In genomic region chr6:38551989-38552635, GRCm38 (mm10) we compare ENCODE assay signal across 8 mouse cellular contexts. TPM values are rescaled to one million over a fixed set of nuclear protein-coding genes. Genes with fewer than 3 reads are reported as not detected.
DNase-seq lines count a peak whose midpoint lies in the region; ATAC-seq lines count a peak whose summit lies in the region.

No protein-coding gene starts in this region.

- peak; percentile 89 for ATAC-seq in heart, embryonic 13.5 days (ENCODE audit: extremely low read depth, insufficient number of reproducible peaks, low FRiP score, low TSS enrichment)
- ATAC-seq in liver, embryonic 13.5 days (ENCODE audit: low read depth) = peak; percentile 90
- ATAC-seq in stomach, embryonic 16.5 days (ENCODE audit: insufficient read depth, low FRiP score) = peak; percentile 93

- H3K4me1 ChIP-seq in brown adipose tissue, adult 24 weeks (ENCODE audit: control insufficient read depth, insufficient read depth, insufficient read length, low read length) = peaks cover 3% of the 10 kb centered on the region; the same call in 1 of the 2 replicates
- H3K4me1 ChIP-seq in heart, embryonic 13.5 days = peaks cover 45% of the 10 kb centered on the region
- peaks cover 43% of the 10 kb centered on the region for H3K4me1 ChIP-seq in liver, embryonic 13.5 days (replicated peaks)
- peaks cover 10% of the 10 kb centered on the region for H3K4me1 ChIP-seq in stomach, embryonic 16.5 days (ENCODE audit: control insufficient read depth, insufficient read depth, low read length)

- DNase-seq in CD4-positive, CD25-positive, alpha-beta regulatory T cell, adult 2 months (ENCODE audit: low read depth, low spot score) = peak; percentile 98
- DNase-seq in fat pad, adult 2 months (ENCODE audit: extremely low read depth, low read depth, low spot score) = peak; percentile 59
- DNase-seq in kidney, postnatal 14 days = peak; percentile 98
- peak; percentile 98 for DNase-seq in liver, embryonic 13.5 days
- peak; percentile 96 for DNase-seq in neural tube, embryonic 10.5 days (ENCODE audit: extremely low spot score, low spot score)

- WGBS in heart, embryonic 13.5 days = under 1% methylated on average over 32 of the region's 32 CpGs
- WGBS in liver, embryonic 13.5 days (ENCODE audit: insufficient replicate concordance) = under 1% methylated on average over 32 of the region's 32 CpGs
- WGBS in stomach, embryonic 16.5 days = under 1% methylated on average over 32 of the region's 32 CpGs

- no peaks in the 10 kb centered on the region for H3K9me3 ChIP-seq in heart, embryonic 13.5 days
- no peaks in the 10 kb centered on the region for H3K9me3 ChIP-seq in liver, embryonic 13.5 days (replicated peaks)
- H3K9me3 ChIP-seq in stomach, embryonic 16.5 days (replicated peaks; ENCODE audit: control insufficient read depth, low read length) = no peaks in the 10 kb centered on the region

- H3K4me3 ChIP-seq in brown adipose tissue, adult 24 weeks (ENCODE audit: insufficient read depth, low read depth, low read length) = peak overlapping the region; percentile 93
- peak overlapping the region; percentile 72 for H3K4me3 ChIP-seq in heart, embryonic 13.5 days
- peak overlapping the region; percentile 83 for H3K4me3 ChIP-seq in liver, embryonic 13.5 days (replicated peaks)
- peak overlapping the region; percentile 82 for H3K4me3 ChIP-seq in stomach, embryonic 16.5 days (replicated peaks; ENCODE audit: low read length)

- H3K36me3 ChIP-seq in heart, embryonic 13.5 days = peaks cover 13% of the 10 kb centered on the region
- peaks cover 20% of the 10 kb centered on the region for H3K36me3 ChIP-seq in liver, embryonic 13.5 days
- H3K36me3 ChIP-seq in stomach, embryonic 16.5 days (ENCODE audit: control insufficient read depth, insufficient read depth, low read length) = no peaks in the 10 kb centered on the region

- peak overlapping the region; percentile 96 for H3K9ac ChIP-seq in heart, embryonic 13.5 days
- peak overlapping the region; percentile 89 for H3K9ac ChIP-seq in liver, embryonic 13.5 days
- H3K9ac ChIP-seq in stomach, embryonic 16.5 days (ENCODE audit: low read length) = peak overlapping the region; percentile 92

- no peaks in the 10 kb centered on the region for H3K27me3 ChIP-seq in heart, embryonic 13.5 days (replicated peaks)
- no peaks in the 10 kb centered on the region for H3K27me3 ChIP-seq in liver, embryonic 13.5 days
- H3K27me3 ChIP-seq in stomach, embryonic 16.5 days (ENCODE audit: control insufficient read depth, insufficient read depth, low read length) = no peaks in the 10 kb centered on the region

- peak overlapping the region; percentile 68 for H3K27ac ChIP-seq in brown adipose tissue, adult 24 weeks (replicated peaks; ENCODE audit: low read depth, low read length)
- peak overlapping the region; percentile 99 for H3K27ac ChIP-seq in heart, embryonic 13.5 days (replicated peaks)
- H3K27ac ChIP-seq in liver, embryonic 13.5 days = peak overlapping the region; percentile 100
- H3K27ac ChIP-seq in stomach, embryonic 16.5 days (ENCODE audit: low read length) = peak overlapping the region; percentile 100

- H3K4me2 ChIP-seq in heart, embryonic 13.5 days = peak overlapping the region; percentile 70
- H3K4me2 ChIP-seq in liver, embryonic 13.5 days = peak overlapping the region; percentile 58
- H3K4me2 ChIP-seq in stomach, embryonic 16.5 days (ENCODE audit: low read depth, low read length) = peak overlapping the region; percentile 59

RNA-seq across cellular contexts. Expression of gene Luc7l2, which starts 1.0 kb away (rescaled TPM):
- polyA plus RNA-seq in brown adipose tissue, adult 24 weeks (2012; ENCODE audit: insufficient read depth, insufficient read length, missing spikeins) = 68.4 and 83.5 TPM in 2 replicates
- polyA plus RNA-seq in heart, embryonic 13.5 days (2015; fragmentation: Nextera tagmentation; extraction: Ambion mirVana) = 26.0 and 27.3 TPM in 2 replicates
- 17.8 and 18.5 TPM in 2 replicates for polyA plus RNA-seq in liver, embryonic 13.5 days (2015; fragmentation: Nextera tagmentation; extraction: Ambion mirVana)
- 32.9 and 37.7 TPM in 2 replicates for polyA plus RNA-seq in stomach, embryonic 16.5 days (2015; fragmentation: Nextera tagmentation; extraction: Ambion mirVana)

RNA-seq across cellular contexts. Expression of gene Fmc1, which starts 18.8 kb away (rescaled TPM):
- 500 and 513 TPM in 2 replicates for polyA plus RNA-seq in brown adipose tissue, adult 24 weeks (2012; ENCODE audit: insufficient read depth, insufficient read length, missing spikeins)
- 192 and 255 TPM in 2 replicates for polyA plus RNA-seq in heart, embryonic 13.5 days (2015; fragmentation: Nextera tagmentation; extraction: Ambion mirVana)
- polyA plus RNA-seq in liver, embryonic 13.5 days (2015; fragmentation: Nextera tagmentation; extraction: Ambion mirVana) = 97.6 and 100 TPM in 2 replicates
- polyA plus RNA-seq in stomach, embryonic 16.5 days (2015; fragmentation: Nextera tagmentation; extraction: Ambion mirVana) = 138 and 140 TPM in 2 replicates

Comparison
In these comparisons a context has a peak if more than half of its experiments do, and no peak if none do; other contexts are left out.
1. Peak in every context shown above with its lines: DNase-seq, ATAC-seq, H3K4me3 ChIP-seq and H3K27ac ChIP-seq.